In genomic region chr10:75246331-75246730, GRCm38 (mm10) we compare ENCODE assay signal across 16 mouse cellular contexts. TPM values are rescaled to one million over a fixed set of nuclear protein-coding genes. Genes with fewer than 3 reads are reported as not detected.
DNase-seq lines count a peak whose midpoint lies in the region.
"Had no signal": no experiment of that assay in that cellular context is flagged by ENCODE, and none has a peak within 500 bp of the region (broad histone marks: within the 10 kb centered on the region; RNA-seq: fewer than 3 reads in every experiment).

No protein-coding gene starts in this region.

- no peaks in the 10 kb centered on the region for H3K4me1 ChIP-seq in heart, embryonic 10.5 days
- H3K4me1 ChIP-seq: embryonic facial prominence, embryonic 12.5 days; forebrain, embryonic 15.5 days; hindbrain, embryonic 13.5 days; intestine, embryonic 15.5 days had no signal

- DNase-seq in heart, adult 11 months = peak; percentile 81
- DNase-seq in heart, embryonic 10.5 days (ENCODE audit: low spot score) = no peak
- DNase-seq in cerebellum, adult 18-20 months = peak; percentile 57 to 60
- DNase-seq in cerebellum, adult 9-11 months = peak; percentile 74
- no peak for DNase-seq in spleen, postnatal 14 days (ENCODE audit: low spot score in 2 of 2)
- no peak for DNase-seq in ovary, postnatal 14 days (ENCODE audit: low spot score)
- no peak for DNase-seq in spleen, postnatal 36 days (ENCODE audit: low spot score in 2 of 2)
- DNase-seq: adrenal gland, postnatal 10 days; gastrocnemius, postnatal 36 days; heart, adult 18-20 months; heart, postnatal 14 days had no signal

- WGBS in heart, embryonic 10.5 days = 92% methylated on average over 10 of the region's 10 CpGs

- peaks cover 74% of the 10 kb centered on the region for H3K36me3 ChIP-seq in heart, embryonic 10.5 days

- no peak overlapping the region for H3K27ac ChIP-seq in heart, embryonic 10.5 days
- H3K27ac ChIP-seq: embryonic facial prominence, embryonic 12.5 days; forebrain, embryonic 15.5 days; heart, embryonic 15.5 days; hindbrain, embryonic 13.5 days; intestine, embryonic 15.5 days had no signal

- no peaks in the 10 kb centered on the region for H3K27me3 ChIP-seq in heart, embryonic 10.5 days (ENCODE audit: insufficient read depth, poor library complexity, severe bottlenecking)
- H3K27me3 ChIP-seq: embryonic facial prominence, embryonic 12.5 days; forebrain, embryonic 15.5 days; heart, embryonic 15.5 days; hindbrain, embryonic 13.5 days; intestine, embryonic 15.5 days had no signal

- H3K9me3 ChIP-seq in heart, embryonic 10.5 days = no peaks in the 10 kb centered on the region
- H3K9me3 ChIP-seq: embryonic facial prominence, embryonic 12.5 days; forebrain, embryonic 15.5 days; heart, embryonic 15.5 days; hindbrain, embryonic 13.5 days; intestine, embryonic 15.5 days had no signal

- no peak overlapping the region for H3K4me3 ChIP-seq in heart, embryonic 10.5 days
- H3K4me3 ChIP-seq: embryonic facial prominence, embryonic 12.5 days; forebrain, embryonic 15.5 days; heart, embryonic 15.5 days; hindbrain, embryonic 13.5 days; intestine, embryonic 15.5 days had no signal

RNA-seq across cellular contexts. Expression of gene Specc1l, which starts 34.5 kb away (rescaled TPM):
- polyA plus RNA-seq in heart, embryonic 10.5 days (2016; fragmentation: Nextera tagmentation; extraction: Ambion mirVana) = 27.4 and 27.5 TPM in 2 replicates

Comparison
In these comparisons a context has a peak if more than half of its experiments do, and no peak if none do; other contexts are left out.
1. DNase-seq: peak in heart, adult 11 months (single experiment), cerebellum, adult 18-20 months (2 of 2) and cerebellum, adult 9-11 months (single experiment); none in heart, embryonic 10.5 days (single experiment), spleen, postnatal 14 days (0 of 2), ovary, postnatal 14 days (single experiment) and spleen, postnatal 36 days (0 of 2).